Mouse (Mus musculus) heart, adult 9 months (tissue): ENCODE data around the gene Olfr143.

Experiments used
- DNase-seq, 2 experiments: peaks; one replicate each; pipeline ENCODE4 v3.0.0; 2022; ENCODE audit warnings: low spot score in 2 of 2

Gene Olfr143

GRCm38 (mm10) chr9:38252474-38252873 is at the start of gene Olfr143:
Olfr143 (plus strand) TSS chr9:38252774.
- DNase-seq = no peak

- no peak for DNase-seq
Observed at GRCm38 (mm10) chr9:38208065-38208464, 44.5 kb upstream of the Olfr143 start, which contains the start of gene Olfr893. Olfr893 (plus strand) TSS chr9:38208365.

- no peak for DNase-seq
Observed at GRCm38 (mm10) chr9:38217755-38218154, 34.8 kb upstream of the Olfr143 start, which contains the start of gene Olfr894. Olfr894 (plus strand) TSS chr9:38218055.

- DNase-seq = no peak
Observed at GRCm38 (mm10) chr9:38267551-38267950, 15.0 kb downstream of the Olfr143 start, which contains the start of gene Olfr895. Olfr895 (plus strand) TSS chr9:38267851.

- no peak for DNase-seq
Observed at GRCm38 (mm10) chr9:38290807-38291206, 38.2 kb downstream of the Olfr143 start, which contains the start of gene Olfr896-ps1. Olfr896-ps1 (plus strand) TSS chr9:38291107.
